Comparison of ENCODE assay signal across 8 mouse cellular contexts in genomic region chr10:80843087-80843930, GRCm38 (mm10). TPM values are rescaled to one million over a fixed set of nuclear protein-coding genes. Genes with fewer than 3 reads are reported as not detected.
A peak's percentile ranks its signal among the peaks of the same experiment; 100 is the strongest.
DNase-seq lines count a peak whose midpoint lies in the region; ATAC-seq and TF ChIP-seq lines count a peak whose summit lies in the region.

No protein-coding gene starts in this region.

- no peak for ATAC-seq in lung, embryonic 16.5 days (ENCODE audit: low read depth)
- no peak for ATAC-seq in limb, embryonic 15.5 days (ENCODE audit: insufficient number of reproducible peaks, low FRiP score, low TSS enrichment, low read depth)
- ATAC-seq in stomach, postnatal 0 days (ENCODE audit: low FRiP score, low TSS enrichment) = no peak

- peak in 1 of 2 experiments; percentile 49 for DNase-seq in cerebellum, adult 2 months
- DNase-seq in cerebellum, adult 18-20 months = no peak
- DNase-seq in lung, postnatal 36 days = no peak
- DNase-seq in stomach, postnatal 0 days (ENCODE audit: low spot score) = no peak
- DNase-seq in layer of hippocampus, adult 9-10 months (ENCODE audit: low spot score) = no peak
- no peak for DNase-seq in kidney, adult 11 months

- TF ChIP-seq EP300 in stomach, postnatal 0 days (optimal IDR thresholded peaks at IDR 0.05) = no peak

- peak overlapping the region; percentile 43 for H3K9ac ChIP-seq in lung, embryonic 16.5 days (ENCODE audit: low read length)
- H3K9ac ChIP-seq in limb, embryonic 15.5 days = peak overlapping the region; percentile 42
- H3K9ac ChIP-seq in stomach, postnatal 0 days (ENCODE audit: low read length) = peak overlapping the region; percentile 43; the same call in 1 of the 2 replicates

- TF ChIP-seq CTCF in cerebellum, adult 2 months (IDR thresholded peaks at IDR 0.05; ENCODE audit: borderline replicate concordance, insufficient read depth, low read depth, low read length) = no peak
- no peak for TF ChIP-seq CTCF in stomach, postnatal 0 days (IDR thresholded peaks at IDR 0.05; ENCODE audit: low read depth)

- H3K4me3 ChIP-seq in cerebellum, adult 2 months (replicated peaks; ENCODE audit: insufficient read depth, low read depth, low read length) = peak overlapping the region; percentile 75
- H3K4me3 ChIP-seq in lung, embryonic 16.5 days (ENCODE audit: low read length) = peak overlapping the region; percentile 43
- H3K4me3 ChIP-seq in limb, embryonic 15.5 days = peak overlapping the region; percentile 47
- peak overlapping the region; percentile 41 for H3K4me3 ChIP-seq in stomach, postnatal 0 days (ENCODE audit: low read depth, low read length)

- H3K4me1 ChIP-seq in cerebellum, adult 2 months (ENCODE audit: control insufficient read depth, insufficient read depth, low read length) = peaks cover 45% of the 10 kb centered on the region
- no peaks in the 10 kb centered on the region; the same call in 1 of the 2 replicates for H3K4me1 ChIP-seq in lung, embryonic 16.5 days (replicated peaks; ENCODE audit: control insufficient read depth, insufficient read depth, low read length)
- peaks cover 13% of the 10 kb centered on the region for H3K4me1 ChIP-seq in limb, embryonic 15.5 days
- H3K4me1 ChIP-seq in stomach, postnatal 0 days (replicated peaks; ENCODE audit: control insufficient read depth, insufficient read depth) = no peaks in the 10 kb centered on the region

- H3K27ac ChIP-seq in cerebellum, adult 2 months (ENCODE audit: insufficient read depth, low read length) = peak overlapping the region; percentile 48
- no peak overlapping the region for H3K27ac ChIP-seq in lung, embryonic 16.5 days (ENCODE audit: low read length)
- no peak overlapping the region for H3K27ac ChIP-seq in limb, embryonic 15.5 days
- H3K27ac ChIP-seq in stomach, postnatal 0 days (replicated peaks) = no peak overlapping the region

- WGBS in cerebellum, adult 2 months = 3% methylated on average over 32 of the region's 32 CpGs
- 9% methylated on average over 32 of the region's 32 CpGs for WGBS in lung, embryonic 16.5 days
- WGBS in limb, embryonic 15.5 days = 7% methylated on average over 32 of the region's 32 CpGs
- whole genome bisulfite sequencing in stomach, postnatal 0 days = 10% methylated on average over 31 of the region's 32 CpGs

- no peak for TF ChIP-seq POLR2A in cerebellum, adult 2 months (IDR thresholded peaks at IDR 0.05; ENCODE audit: borderline replicate concordance, insufficient read depth, low read length)

- H3K4me2 ChIP-seq in lung, embryonic 16.5 days (ENCODE audit: low read depth, low read length) = peak overlapping the region; percentile 66
- H3K4me2 ChIP-seq in limb, embryonic 15.5 days = peak overlapping the region; percentile 87
- peak overlapping the region; percentile 62 for H3K4me2 ChIP-seq in stomach, postnatal 0 days (replicated peaks; ENCODE audit: low read depth)

- no peaks in the 10 kb centered on the region for H3K27me3 ChIP-seq in cerebellum, adult 2 months (ENCODE audit: control insufficient read depth, insufficient read depth, low read length)
- H3K27me3 ChIP-seq in lung, embryonic 16.5 days (ENCODE audit: control insufficient read depth, insufficient read depth, low read depth, low read length) = peaks cover 37% of the 10 kb centered on the region
- peaks cover 65% of the 10 kb centered on the region for H3K27me3 ChIP-seq in limb, embryonic 15.5 days
- peaks cover 4% of the 10 kb centered on the region; the same call in 1 of the 2 replicates for H3K27me3 ChIP-seq in stomach, postnatal 0 days (ENCODE audit: control insufficient read depth, insufficient read depth, low read length)

- no peaks in the 10 kb centered on the region for H3K9me3 ChIP-seq in lung, embryonic 16.5 days (ENCODE audit: control insufficient read depth, low read length)
- H3K9me3 ChIP-seq in limb, embryonic 15.5 days = no peaks in the 10 kb centered on the region
- H3K9me3 ChIP-seq in stomach, postnatal 0 days (ENCODE audit: control insufficient read depth, low read length) = no peaks in the 10 kb centered on the region

- no peaks in the 10 kb centered on the region for H3K36me3 ChIP-seq in lung, embryonic 16.5 days (ENCODE audit: control insufficient read depth, insufficient read depth, low read length)
- H3K36me3 ChIP-seq in limb, embryonic 15.5 days = no peaks in the 10 kb centered on the region
- H3K36me3 ChIP-seq in stomach, postnatal 0 days (ENCODE audit: control insufficient read depth, insufficient read depth, low read length) = no peaks in the 10 kb centered on the region

RNA-seq across cellular contexts. Expression of gene Lingo3, which starts 0.5 kb away (rescaled TPM):
- 54.4 and 69.1 TPM in 2 replicates for polyA plus RNA-seq in cerebellum, adult 2 months (2012; rRNA removed)
- polyA plus RNA-seq in lung, embryonic 16.5 days (2015; fragmentation: Nextera tagmentation; extraction: Ambion mirVana) = 0.15 and 0.44 TPM in 2 replicates
- 0.86 and 0.92 TPM in 2 replicates for polyA plus RNA-seq in limb, embryonic 15.5 days (2015; fragmentation: Nextera tagmentation; extraction: Ambion mirVana)
- 0.12 and 0.17 TPM in 2 replicates for polyA plus RNA-seq in stomach, postnatal 0 days (2015; fragmentation: Nextera tagmentation; extraction: Ambion mirVana)

RNA-seq across cellular contexts. Expression of gene Lsm7, which starts 11.7 kb away (rescaled TPM):
- 213 and 215 TPM in 2 replicates for polyA plus RNA-seq in cerebellum, adult 2 months (2012; rRNA removed)
- 193 and 234 TPM in 2 replicates for polyA plus RNA-seq in lung, embryonic 16.5 days (2015; fragmentation: Nextera tagmentation; extraction: Ambion mirVana)
- polyA plus RNA-seq in limb, embryonic 15.5 days (2015; fragmentation: Nextera tagmentation; extraction: Ambion mirVana) = 231 and 258 TPM in 2 replicates
- polyA plus RNA-seq in stomach, postnatal 0 days (2015; fragmentation: Nextera tagmentation; extraction: Ambion mirVana) = 176 and 180 TPM in 2 replicates

RNA-seq across cellular contexts. Expression of gene Sppl2b, which starts 11.8 kb away (rescaled TPM):
- polyA plus RNA-seq in cerebellum, adult 2 months (2012; rRNA removed) = 123 and 132 TPM in 2 replicates
- polyA plus RNA-seq in lung, embryonic 16.5 days (2015; fragmentation: Nextera tagmentation; extraction: Ambion mirVana) = 43.0 and 43.2 TPM in 2 replicates
- polyA plus RNA-seq in limb, embryonic 15.5 days (2015; fragmentation: Nextera tagmentation; extraction: Ambion mirVana) = 44.5 and 47.4 TPM in 2 replicates
- 17.7 and 23.0 TPM in 2 replicates for polyA plus RNA-seq in stomach, postnatal 0 days (2015; fragmentation: Nextera tagmentation; extraction: Ambion mirVana)

RNA-seq across cellular contexts. Expression of gene Oaz1, which starts 16.9 kb away (rescaled TPM):
- polyA plus RNA-seq in cerebellum, adult 2 months (2012; rRNA removed) = 776 and 779 TPM in 2 replicates
- polyA plus RNA-seq in lung, embryonic 16.5 days (2015; fragmentation: Nextera tagmentation; extraction: Ambion mirVana) = 1,799 and 1,972 TPM in 2 replicates
- polyA plus RNA-seq in limb, embryonic 15.5 days (2015; fragmentation: Nextera tagmentation; extraction: Ambion mirVana) = 1,708 and 1,872 TPM in 2 replicates
- 1,070 and 1,103 TPM in 2 replicates for polyA plus RNA-seq in stomach, postnatal 0 days (2015; fragmentation: Nextera tagmentation; extraction: Ambion mirVana)

RNA-seq across cellular contexts. Expression of gene Tmprss9, which starts 28.3 kb away (rescaled TPM):
- 0.41 and 0.74 TPM in 2 replicates for polyA plus RNA-seq in cerebellum, adult 2 months (2012; rRNA removed)
- polyA plus RNA-seq in lung, embryonic 16.5 days (2015; fragmentation: Nextera tagmentation; extraction: Ambion mirVana) = 0.08 TPM in 1 of 2 replicates, not detected in the other
- polyA plus RNA-seq in limb, embryonic 15.5 days (2015; fragmentation: Nextera tagmentation; extraction: Ambion mirVana) = 0.05 TPM in 1 of 2 replicates, not detected in the other
- 2.0 and 2.2 TPM in 2 replicates for polyA plus RNA-seq in stomach, postnatal 0 days (2015; fragmentation: Nextera tagmentation; extraction: Ambion mirVana)

Comparison
In these comparisons a context has a peak if more than half of its experiments do, and no peak if none do; other contexts are left out.
1. RNA of gene Lingo3, which starts 0.5 kb away (polyA plus RNA-seq): 54.4 to 69.1 TPM in cerebellum, adult 2 months; 0.86 to 0.92 TPM in limb, embryonic 15.5 days, 0.15 to 0.44 TPM in lung, embryonic 16.5 days and 0.12 to 0.17 TPM in stomach, postnatal 0 days; every median in the first group is over 10 times any median in the second.
2. Peak in every context shown above with its lines, with median percentiles within 50 percentile points of each other: H3K4me3 ChIP-seq, H3K4me2 ChIP-seq and H3K9ac ChIP-seq.